In the genomic region with DNA sequence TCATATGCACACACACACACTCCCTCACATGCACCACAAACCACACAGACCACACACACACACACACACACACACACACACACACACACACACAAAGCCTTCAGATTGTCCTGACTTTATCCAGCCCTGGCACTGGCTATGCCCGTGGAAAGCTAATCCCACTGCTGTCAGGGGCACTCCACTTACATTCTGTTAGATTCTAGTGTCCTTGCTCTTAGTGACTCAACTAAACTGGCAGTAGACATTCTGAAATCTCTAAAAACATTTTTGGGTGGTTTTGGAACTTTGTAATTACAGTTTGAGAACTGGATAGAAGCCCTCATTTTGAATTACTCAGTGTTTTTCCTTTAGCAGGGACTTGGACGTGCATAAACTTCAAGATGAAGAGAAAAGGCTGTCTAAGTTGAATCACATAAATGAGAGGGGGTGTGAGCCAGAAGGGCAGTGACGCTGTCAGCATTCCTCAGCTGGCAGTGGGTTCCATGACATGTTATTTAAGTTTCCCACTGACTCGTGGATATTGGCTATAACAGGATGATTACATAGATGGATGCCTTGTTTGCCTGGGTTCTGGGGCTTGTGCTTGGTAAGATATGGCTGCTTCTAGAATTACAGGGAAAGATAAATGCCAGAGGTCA, we compare ENCODE assay signal across 12 mouse cellular contexts.
DNase-seq lines count a peak whose midpoint lies in the region; ATAC-seq and TF ChIP-seq lines count a peak whose summit lies in the region.
"Had no signal": no experiment of that assay in that cellular context is flagged by ENCODE, and none has a peak within 500 bp of the region (broad histone marks: within the 10 kb centered on the region; RNA-seq: fewer than 3 reads in every experiment).

No protein-coding gene starts in this region.

- no peak overlapping the region for H3K4me2 ChIP-seq in lung, embryonic 14.5 days
- H3K4me2 ChIP-seq in embryonic facial prominence, embryonic 15.5 days (replicated peaks): no peak overlapping the region
- H3K4me2 ChIP-seq in stomach, embryonic 15.5 days: no peak overlapping the region
- H3K4me2 ChIP-seq: liver, embryonic 13.5 days had no signal

- 0 out of 2 replicates have a peak, but pooled peaks cover 7% of the 10 kb centered on the region for H3K36me3 ChIP-seq in lung, embryonic 14.5 days (ENCODE audit: insufficient read depth)
- H3K36me3 ChIP-seq in embryonic facial prominence, embryonic 15.5 days: no peaks in the 10 kb centered on the region
- H3K36me3 ChIP-seq in stomach, embryonic 15.5 days: no peaks in the 10 kb centered on the region
- H3K36me3 ChIP-seq: forebrain, embryonic 10.5 days; liver, embryonic 13.5 days had no signal

- H3K9me3 ChIP-seq in lung, embryonic 14.5 days (ENCODE audit: low read depth, low read length): no peaks in the 10 kb centered on the region
- H3K9me3 ChIP-seq in embryonic facial prominence, embryonic 15.5 days (replicated peaks): no peaks in the 10 kb centered on the region
- H3K9me3 ChIP-seq in stomach, embryonic 15.5 days: no peaks in the 10 kb centered on the region
- H3K9me3 ChIP-seq: forebrain, embryonic 10.5 days; liver, embryonic 13.5 days had no signal

- H3K4me3 ChIP-seq in lung, embryonic 14.5 days (ENCODE audit: low read depth, low read length): no peak overlapping the region
- no peak overlapping the region for H3K4me3 ChIP-seq in embryonic facial prominence, embryonic 15.5 days (replicated peaks)
- no peak overlapping the region for H3K4me3 ChIP-seq in stomach, embryonic 15.5 days (replicated peaks)
- H3K4me3 ChIP-seq: forebrain, embryonic 10.5 days; liver, embryonic 13.5 days had no signal

- peaks cover 6% of the 10 kb centered on the region for H3K4me1 ChIP-seq in lung, embryonic 14.5 days (ENCODE audit: insufficient read depth)
- H3K4me1 ChIP-seq in embryonic facial prominence, embryonic 15.5 days: no peaks in the 10 kb centered on the region
- no peaks in the 10 kb centered on the region for H3K4me1 ChIP-seq in stomach, embryonic 15.5 days
- H3K4me1 ChIP-seq: forebrain, embryonic 10.5 days; liver, embryonic 13.5 days had no signal

- no peak for TF ChIP-seq CTCF in lung, embryonic 14.5 days (IDR thresholded peaks at IDR 0.05; ENCODE audit: low read depth)

- WGBS in lung, embryonic 14.5 days: 33% methylated on average over 4 of the region's 4 CpGs
- 39% methylated on average over 4 of the region's 4 CpGs for WGBS in embryonic facial prominence, embryonic 15.5 days
- 37% methylated on average over 4 of the region's 4 CpGs for WGBS in stomach, embryonic 15.5 days

- peak overlapping the region; percentile 82 for H3K27ac ChIP-seq in lung, embryonic 14.5 days (ENCODE audit: low read depth)
- H3K27ac ChIP-seq in embryonic facial prominence, embryonic 15.5 days (replicated peaks): no peak overlapping the region; the same call in 1 of the 2 replicates
- H3K27ac ChIP-seq in stomach, embryonic 15.5 days: peak overlapping the region; percentile 64
- H3K27ac ChIP-seq: forebrain, embryonic 10.5 days; liver, embryonic 13.5 days had no signal

- ATAC-seq in lung, embryonic 14.5 days (ENCODE audit: insufficient read depth): peak; percentile 85; the same call in 1 of the 2 replicates
- peak; percentile 83 for ATAC-seq in embryonic facial prominence, embryonic 15.5 days (ENCODE audit: insufficient number of reproducible peaks, low FRiP score, low TSS enrichment, low read depth)
- ATAC-seq in stomach, embryonic 15.5 days (ENCODE audit: insufficient read depth, low FRiP score, low read depth): no peak

- no peak overlapping the region; the same call in 1 of the 2 replicates for H3K9ac ChIP-seq in lung, embryonic 14.5 days
- no peak overlapping the region for H3K9ac ChIP-seq in embryonic facial prominence, embryonic 15.5 days
- no peak overlapping the region for H3K9ac ChIP-seq in stomach, embryonic 15.5 days
- H3K9ac ChIP-seq: liver, embryonic 13.5 days had no signal

- intact Hi-C loops in heart, postnatal 36 days (cut with DNase I): no loop called here

- H3K27me3 ChIP-seq in lung, embryonic 14.5 days (ENCODE audit: insufficient read depth, low read length): no peaks in the 10 kb centered on the region
- no peaks in the 10 kb centered on the region for H3K27me3 ChIP-seq in embryonic facial prominence, embryonic 15.5 days
- no peaks in the 10 kb centered on the region for H3K27me3 ChIP-seq in stomach, embryonic 15.5 days (replicated peaks)
- H3K27me3 ChIP-seq: liver, embryonic 13.5 days had no signal

- peak; percentile 91 for DNase-seq in heart, adult 11 months
- DNase-seq in heart, postnatal 36 days: no peak
- DNase-seq in lung, embryonic 14.5 days: peak; percentile 74
- no peak for DNase-seq in lung, adult 18-20 months
- DNase-seq in embryo, embryonic 10.5 days (ENCODE audit: low spot score): no peak
- DNase-seq: cerebellum, adult 11-12 months; kidney, adult 8-10 months; liver, embryonic 13.5 days; thymus, postnatal 25 days had no signal

Comparison
In these comparisons a context has a peak if more than half of its experiments do, and no peak if none do; other contexts are left out.
1. DNase-seq: peak in heart, adult 11 months (single experiment) and lung, embryonic 14.5 days (single experiment); none in heart, postnatal 36 days (0 of 2), lung, adult 18-20 months (0 of 2) and embryo, embryonic 10.5 days (single experiment).